Mouse (Mus musculus) small intestine, adult 2 months (tissue): ENCODE measurements around the gene Gpr4. TPM values are rescaled to one million over a fixed set of nuclear protein-coding genes. Genes with fewer than 3 reads are reported as not detected.
A peak's percentile ranks its signal among the peaks of the same experiment; 100 is the strongest.

Experiments
- H3K27ac ChIP-seq: fragments of 200-500 bp; 2 replicates; pipeline ENCODE4 v1.5.1; 2012; ENCODE audit warnings: low read depth, low read length, control low read depth, inconsistent platforms; ENCODE audit not compliant: insufficient read depth
- H3K27me3 ChIP-seq: fragments of 200-500 bp; 2 replicates; pipeline ENCODE4 v1.6.1; 2012; ENCODE audit warnings: mild to moderate bottlenecking, moderate library complexity, low read length, inconsistent platforms; ENCODE audit not compliant: control insufficient read depth, insufficient read depth
- H3K36me3 ChIP-seq: fragments of 200-500 bp; 2 replicates; pipeline ENCODE4 v1.6.1; 2012; ENCODE audit warnings: mild to moderate bottlenecking, low read length, control low read depth, inconsistent platforms; ENCODE audit not compliant: control insufficient read depth, insufficient read depth
- H3K4me1 ChIP-seq: fragments of 200-500 bp; 2 replicates; pipeline ENCODE4 v1.6.1; 2012; ENCODE audit warnings: low read length, inconsistent platforms, mixed read lengths; ENCODE audit not compliant: control insufficient read depth, insufficient read depth, insufficient read length
- H3K4me3 ChIP-seq: fragments of 200-500 bp; 2 replicates; pipeline ENCODE4 v1.5.1; 2012; ENCODE audit warnings: low read depth, mild to moderate bottlenecking, control low read depth, inconsistent platforms, low read length, moderate library complexity
- CTCF ChIP-seq: fragments of 200-500 bp; IDR thresholded peaks from 2 replicates; pipeline ENCODE4 v1.5.1; 2012; ENCODE audit warnings: low read depth, mild to moderate bottlenecking, control low read depth, inconsistent platforms, low read length, moderate library complexity, mixed read lengths; ENCODE audit not compliant: insufficient replicate concordance, insufficient read length; ENCODE audit errors: extremely low read depth
- POLR2A ChIP-seq: fragments of 200-500 bp; IDR thresholded peaks from 2 replicates; pipeline ENCODE4 v1.6.1; 2012; ENCODE audit warnings: low read depth, mild to moderate bottlenecking, control low read depth, inconsistent platforms, low read length, moderate library complexity
- WGBS: fragments of 180-500 bp; shearing (Covaris S2); methylation state at CpG from one replicate; pipeline ENCODE4 v1.1.7; 2018; 5-methylcytosine and 5-hydroxymethylcytosine counted together
- polyA plus RNA-seq: library from polyadenylated mRNA; depleted of rRNA; stranded (reverse); fragments of >200 nt; gene quantifications from 2 replicates; pipeline ENCODE4 v1.2.3, GENCODE M21; 2012

Gpr4 gene
- polyA plus RNA-seq, 1 experiment, result 4.4 TPM

- WGBS, result under 1% methylated on average over 91 of the region's 91 CpGs
- Histone ChIP-seq H3K4me3 (peak within 1 kb of the TSS; percentile 70), H3K4me1 (peaks cover 51% of the 10 kb centered on the region; the same call in 1 of the 2 replicates), H3K27ac (peak within 1 kb of the TSS; percentile 99), H3K36me3 (peaks cover 4% of the 10 kb centered on the region; the same call in 1 of the 2 replicates), H3K27me3 (no peaks in the 10 kb centered on the region)
- TF ChIP-seq CTCF (peak; percentile 45; the same call in 1 of the 2 replicates), POLR2A (peak; percentile 98)
Measured at GRCm38 (mm10) chr7:19227883-19228792, 15.8 kb downstream of the Gpr4 start, which contains the start of gene Opa3. TSS of gene Opa3 (plus strand) at chr7:19228334.

GRCm38 (mm10) chr7:19228793-19229148, 16.4 kb downstream of the Gpr4 start:
- 0% methylated on average over 14 of the region's 14 CpGs for WGBS
- peak overlapping the region; percentile 97 for H3K27ac ChIP-seq
- H3K27me3 ChIP-seq, result no peaks in the 10 kb centered on the region
- H3K4me3 ChIP-seq, result peak overlapping the region; percentile 67
- H3K4me1 ChIP-seq, result peaks cover 53% of the 10 kb centered on the region; the same call in 1 of the 2 replicates
- TF ChIP-seq POLR2A (peak; percentile 72; the same call in 1 of the 2 replicates), CTCF (no peak)
- peaks cover 4% of the 10 kb centered on the region; the same call in 1 of the 2 replicates for H3K36me3 ChIP-seq

- TF ChIP-seq CTCF (no peak), POLR2A (no peak)
- 10% methylated on average over 5 of the region's 5 CpGs for WGBS
- H3K36me3 ChIP-seq, result peaks cover 4% of the 10 kb centered on the region; the same call in 1 of the 2 replicates
- H3K27me3 ChIP-seq, result no peaks in the 10 kb centered on the region
- peaks cover 56% of the 10 kb centered on the region; the same call in 1 of the 2 replicates for H3K4me1 ChIP-seq
- H3K27ac ChIP-seq, result peak overlapping the region; percentile 97
- H3K4me3 ChIP-seq, result peak overlapping the region; percentile 67
Measured at GRCm38 (mm10) chr7:19229404-19229803, 17.1 kb downstream of the Gpr4 start.

GRCm38 (mm10) chr7:19230041-19230580, 17.8 kb downstream of the Gpr4 start:
- H3K27me3 ChIP-seq, result no peaks in the 10 kb centered on the region
- 21% methylated on average over 2 of the region's 2 CpGs for WGBS
- H3K4me3 ChIP-seq, result no peak overlapping the region
- peaks cover 4% of the 10 kb centered on the region; the same call in 1 of the 2 replicates for H3K36me3 ChIP-seq
- no peak for TF ChIP-seq CTCF
- H3K27ac ChIP-seq, result peak overlapping the region; percentile 97
- peaks cover 57% of the 10 kb centered on the region for H3K4me1 ChIP-seq

GRCm38 (mm10) chr7:19230899-19231298, 18.6 kb downstream of the Gpr4 start:
- TF ChIP-seq CTCF (no peak), POLR2A (no peak)
- Histone ChIP-seq H3K27me3 (no peaks in the 10 kb centered on the region), H3K4me3 (no peak overlapping the region), H3K36me3 (peaks cover under 1% of the 10 kb centered on the region; the same call in 1 of the 2 replicates), H3K4me1 (peaks cover 53% of the 10 kb centered on the region), H3K27ac (peak overlapping the region; percentile 97)
- 71% methylated on average over 5 of the region's 5 CpGs for WGBS

GRCm38 (mm10) chr7:19231849-19232248, 19.5 kb downstream of the Gpr4 start:
- H3K36me3 ChIP-seq, result no peaks in the 10 kb centered on the region
- TF ChIP-seq POLR2A, result no peak
- no peak for TF ChIP-seq CTCF
- peak overlapping the region; percentile 97 for H3K27ac ChIP-seq
- H3K27me3 ChIP-seq, result no peaks in the 10 kb centered on the region
- 19% methylated on average over 3 of the region's 3 CpGs for WGBS
- H3K4me3 ChIP-seq, result no peak overlapping the region
- H3K4me1 ChIP-seq, result peaks cover 59% of the 10 kb centered on the region

GRCm38 (mm10) chr7:19234652-19235051, 22.3 kb downstream of the Gpr4 start:
- WGBS, result 19% methylated on average over 5 of the region's 5 CpGs
- Histone ChIP-seq H3K27ac (peak overlapping the region; percentile 96), H3K4me3 (no peak overlapping the region), H3K36me3 (no peaks in the 10 kb centered on the region), H3K27me3 (no peaks in the 10 kb centered on the region), H3K4me1 (peaks cover 50% of the 10 kb centered on the region)
- TF ChIP-seq POLR2A, result no peak
- TF ChIP-seq CTCF, result no peak
